Mouse (Mus musculus) MEL (cell line): ENCODE results near the gene Cav1. TPM values are rescaled to one million over a fixed set of nuclear protein-coding genes. Genes with fewer than 3 reads are reported as not detected.

Source experiments
- DNase-seq: peaks from one replicate; pipeline ENCODE4 v3.0.0; 2011; ENCODE audit warnings: low read depth, low spot score
- H3K27ac ChIP-seq: 2 replicates; pipeline ENCODE4 v1.5.1; 2012; ENCODE audit warnings: low read depth, mild to moderate bottlenecking, control low read depth, low read length, moderate library complexity; ENCODE audit not compliant: control insufficient read depth
- H3K27me3 ChIP-seq, 2 experiments: fragments of 150-350 bp in 1 of 2; sonication (generic) in 1 of 2; 2 replicates each; pipeline ENCODE4 v1.6.1; 2012; ENCODE audit warnings: low read length in 2 of 2, mild to moderate bottlenecking in 2 of 2, improper control_type of control experiment in 1 of 2, moderate library complexity in 1 of 2; ENCODE audit not compliant: insufficient read depth in 2 of 2, control insufficient read depth in 1 of 2
- H3K36me3 ChIP-seq, 2 experiments: 2 replicates each; pipeline ENCODE4 v1.6.1; 2012 to 2014; ENCODE audit warnings: low read length in 2 of 2, improper control_type of control experiment in 1 of 2, inconsistent platforms in 1 of 2, mild to moderate bottlenecking in 1 of 2; ENCODE audit not compliant: insufficient read depth in 2 of 2, control insufficient read depth in 1 of 2
- H3K4me1 ChIP-seq, 2 experiments: fragments of 150-350 bp in 1 of 2; sonication (generic) in 1 of 2; 2 replicates each; pipeline ENCODE4 v1.6.1; 2012; ENCODE audit warnings: low read length in 2 of 2, improper control_type of control experiment in 1 of 2, mild to moderate bottlenecking in 1 of 2; ENCODE audit not compliant: insufficient read depth in 2 of 2, control insufficient read depth in 1 of 2
- H3K4me3 ChIP-seq, 2 experiments: fragments of 150-350 bp in 1 of 2; sonication (generic) in 1 of 2; 2 replicates each; pipeline ENCODE4 v1.5.1; 2012; ENCODE audit warnings: low read depth in 2 of 2, low read length in 2 of 2, mild to moderate bottlenecking in 2 of 2, moderate library complexity in 2 of 2, control low read depth in 1 of 2, improper control_type of control experiment in 1 of 2; ENCODE audit not compliant: control insufficient read depth in 1 of 2, insufficient read depth in 1 of 2
- H3K79me2 ChIP-seq: 2 replicates; pipeline ENCODE4 v1.6.1; 2012; ENCODE audit warnings: mild to moderate bottlenecking, low read length, moderate library complexity; ENCODE audit not compliant: control insufficient read depth, poor library complexity, insufficient read depth
- H3K9ac ChIP-seq: 2 replicates; pipeline ENCODE4 v1.6.1; 2012; ENCODE audit warnings: low read depth, mild to moderate bottlenecking, control low read depth, low read length, moderate library complexity; ENCODE audit not compliant: control insufficient read depth, poor library complexity, severe bottlenecking
- H3K9me3 ChIP-seq: fragments of 150-350 bp; sonication (generic); replicated peaks from 2 replicates; pipeline ENCODE4 v1.6.1; 2012; ENCODE audit warnings: mild to moderate bottlenecking, low read length, improper control_type of control experiment, moderate library complexity; ENCODE audit not compliant: insufficient read depth
- BHLHE40 ChIP-seq: IDR thresholded peaks from 2 replicates; pipeline ENCODE4 v1.6.1; 2012; ENCODE audit warnings: low read depth, mild to moderate bottlenecking, inconsistent platforms, low read length, improper control_type of control experiment, borderline replicate concordance
- CHD1 ChIP-seq: IDR thresholded peaks from 2 replicates; pipeline ENCODE4 v1.6.1; 2012; ENCODE audit warnings: low read depth, mild to moderate bottlenecking, inconsistent platforms, low read length, improper control_type of control experiment
- CHD2 ChIP-seq: IDR thresholded peaks from 2 replicates; pipeline ENCODE4 v1.6.1; 2011; ENCODE audit warnings: low read length, improper control_type of control experiment
- CTCF ChIP-seq, 3 experiments: IDR thresholded peaks in 2 of 3; conservative IDR thresholded peaks in 1 of 3; 2 replicates each; pipeline ENCODE4 v1.5.1; 2011 to 2012; ENCODE audit warnings: low read length in 3 of 3, low read depth in 2 of 3, mild to moderate bottlenecking in 2 of 3, improper control_type of control experiment in 1 of 3, inconsistent platforms in 1 of 3, mixed read lengths in 1 of 3, moderate library complexity in 1 of 3; ENCODE audit not compliant: control insufficient read depth in 1 of 3, insufficient read depth in 1 of 3, poor library complexity in 1 of 3, severe bottlenecking in 1 of 3
- E2F4 ChIP-seq: IDR thresholded peaks from 2 replicates; pipeline ENCODE4 v1.6.1; 2011; ENCODE audit warnings: low read depth, low read length, improper control_type of control experiment, borderline replicate concordance
- ELF1 ChIP-seq: IDR thresholded peaks from 2 replicates; pipeline ENCODE4 v1.6.1; 2014; ENCODE audit warnings: low read depth, mild to moderate bottlenecking, inconsistent platforms, low read length, improper control_type of control experiment, moderate library complexity
- EP300 ChIP-seq, 2 experiments: IDR thresholded peaks; 2 replicates each; pipeline ENCODE4 v1.6.1; 2011; ENCODE audit warnings: improper control_type of control experiment in 2 of 2, low read length in 2 of 2, low read depth in 1 of 2, mild to moderate bottlenecking in 1 of 2
- ETS1 ChIP-seq: IDR thresholded peaks from 2 replicates; pipeline ENCODE4 v1.6.1; 2012; ENCODE audit warnings: low read depth, mild to moderate bottlenecking, inconsistent platforms, low read length, improper control_type of control experiment, moderate library complexity
- GABPA ChIP-seq: IDR thresholded peaks from 2 replicates; pipeline ENCODE4 v1.6.1; 2012; ENCODE audit warnings: low read depth, mild to moderate bottlenecking, inconsistent platforms, low read length, improper control_type of control experiment, moderate library complexity
- GATA1 ChIP-seq: IDR thresholded peaks from 2 replicates; pipeline ENCODE4 v1.6.1; 2011; ENCODE audit warnings: low read depth, low read length, improper control_type of control experiment
- HCFC1 ChIP-seq: IDR thresholded peaks from 2 replicates; pipeline ENCODE4 v1.6.1; 2012; ENCODE audit warnings: low read depth, mild to moderate bottlenecking, inconsistent platforms, low read length, improper control_type of control experiment, moderate library complexity
- JUND ChIP-seq: IDR thresholded peaks from 2 replicates; pipeline ENCODE4 v1.6.1; 2011; ENCODE audit warnings: low read depth, mild to moderate bottlenecking, improper control_type of control experiment, low read length
- MAFK ChIP-seq: IDR thresholded peaks from 2 replicates; pipeline ENCODE4 v1.6.1; 2011; ENCODE audit warnings: low read depth, mild to moderate bottlenecking, low read length, improper control_type of control experiment, borderline replicate concordance
- MAX ChIP-seq: IDR thresholded peaks from 2 replicates; pipeline ENCODE4 v1.6.1; 2011; ENCODE audit warnings: low read length, improper control_type of control experiment
- MAZ ChIP-seq: IDR thresholded peaks from 2 replicates; pipeline ENCODE4 v1.6.1; 2012; ENCODE audit warnings: low read depth, mild to moderate bottlenecking, inconsistent platforms, low read length, improper control_type of control experiment
- MYB ChIP-seq: IDR thresholded peaks from 2 replicates; pipeline ENCODE4 v1.6.1; 2011; ENCODE audit warnings: mild to moderate bottlenecking, low read depth, low read length, improper control_type of control experiment
- MYC ChIP-seq: IDR thresholded peaks from 2 replicates; pipeline ENCODE4 v1.6.1; 2011; ENCODE audit warnings: low read depth, mild to moderate bottlenecking, low read length, improper control_type of control experiment, moderate library complexity
- NELFE ChIP-seq: IDR thresholded peaks from 2 replicates; pipeline ENCODE4 v1.6.1; 2011; ENCODE audit warnings: low read depth, low read length, improper control_type of control experiment
- NRF1 ChIP-seq: IDR thresholded peaks from 2 replicates; pipeline ENCODE4 v1.6.1; 2014; ENCODE audit warnings: low read depth, mild to moderate bottlenecking, inconsistent platforms, low read length, improper control_type of control experiment, moderate library complexity; ENCODE audit not compliant: poor library complexity, insufficient read depth, severe bottlenecking
- POLR2A ChIP-seq, 2 experiments: IDR thresholded peaks; 2 replicates each; pipeline ENCODE4 v1.6.1; 2011 to 2012; ENCODE audit warnings: low read length in 2 of 2, mild to moderate bottlenecking in 2 of 2, control low read depth in 1 of 2, improper control_type of control experiment in 1 of 2, low read depth in 1 of 2, moderate library complexity in 1 of 2; ENCODE audit not compliant: control insufficient read depth in 1 of 2, insufficient read depth in 1 of 2, poor library complexity in 1 of 2
- POLR2AphosphoS2 ChIP-seq: IDR thresholded peaks from 2 replicates; pipeline ENCODE4 v1.6.1; 2011; ENCODE audit warnings: low read length, improper control_type of control experiment
- RCOR1 ChIP-seq: IDR thresholded peaks from 2 replicates; pipeline ENCODE4 v1.6.1; 2012; ENCODE audit warnings: low read depth, mild to moderate bottlenecking, inconsistent platforms, low read length, improper control_type of control experiment
- SIN3A ChIP-seq: IDR thresholded peaks from 2 replicates; pipeline ENCODE4 v1.6.1; 2012; ENCODE audit warnings: low read length, improper control_type of control experiment, inconsistent platforms
- SMC3 ChIP-seq: IDR thresholded peaks from 2 replicates; pipeline ENCODE4 v1.6.1; 2011; ENCODE audit warnings: low read depth, low read length, improper control_type of control experiment
- TBP ChIP-seq: IDR thresholded peaks from 2 replicates; pipeline ENCODE4 v1.8.0; 2011; ENCODE audit warnings: low read depth, low read length, improper control_type of control experiment
- TCF12 ChIP-seq: IDR thresholded peaks from 2 replicates; pipeline ENCODE4 v1.6.1; 2014; ENCODE audit warnings: low read depth, mild to moderate bottlenecking, inconsistent platforms, low read length, improper control_type of control experiment, moderate library complexity
- UBTF ChIP-seq: IDR thresholded peaks from 2 replicates; pipeline ENCODE4 v1.6.1; 2012; ENCODE audit warnings: low read depth, mild to moderate bottlenecking, inconsistent platforms, low read length, improper control_type of control experiment, moderate library complexity, borderline replicate concordance; ENCODE audit not compliant: insufficient read depth
- USF2 ChIP-seq, 2 experiments: IDR thresholded peaks; 2 replicates each; pipeline ENCODE4 v1.6.1; 2011 to 2012; ENCODE audit warnings: improper control_type of control experiment in 2 of 2, low read length in 2 of 2, borderline replicate concordance in 1 of 2, inconsistent platforms in 1 of 2, low read depth in 1 of 2, mild to moderate bottlenecking in 1 of 2; ENCODE audit not compliant: insufficient read depth in 1 of 2
- ZC3H11A ChIP-seq: IDR thresholded peaks from 2 replicates; pipeline ENCODE4 v1.6.1; 2012; ENCODE audit warnings: low read depth, mild to moderate bottlenecking, inconsistent platforms, low read length, improper control_type of control experiment
- ZMIZ1 ChIP-seq: IDR thresholded peaks from 2 replicates; pipeline ENCODE4 v1.6.1; 2012; ENCODE audit warnings: low read depth, mild to moderate bottlenecking, inconsistent platforms, low read length, improper control_type of control experiment, moderate library complexity
- ZNF384 ChIP-seq: IDR thresholded peaks from 2 replicates; pipeline ENCODE4 v1.6.1; 2012; ENCODE audit warnings: low read depth, mild to moderate bottlenecking, inconsistent platforms, low read length, improper control_type of control experiment
- polyA plus RNA-seq, 2 experiments: library from polyadenylated mRNA; stranded (reverse) in 1 of 2; unstranded in 1 of 2; fragments of >175 nt in 1 of 2; fragments of >200 nt in 1 of 2; gene quantifications; 2 replicates each; pipeline versions ENCODE4 v1.2.1 to v1.2.4; 2012; ENCODE audit warnings: low replicate concordance in 2 of 2, low read depth in 1 of 2; ENCODE audit not compliant: insufficient read length in 2 of 2, insufficient read depth in 1 of 2, missing spikeins in 1 of 2
- total RNA-seq: library from RNA; depleted of rRNA; stranded (reverse); fragments of 300-350 nt; gene quantifications from 2 replicates; pipeline ENCODE4 v1.2.3, GENCODE M21; 2012

The Cav1 gene
- total and polyA plus RNA-seq, 3 experiments = not detected

- no peak for DNase-seq
- Histone ChIP-seq H3K9me3 (no peaks in the 10 kb centered on the region), H3K9ac (no peak overlapping the region), H3K27me3 (no peaks in the 10 kb centered on the region), H3K4me3 (no peak overlapping the region), H3K79me2 (no peaks in the 10 kb centered on the region), H3K27ac (no peak overlapping the region), H3K4me1 (no peaks in the 10 kb centered on the region), H3K36me3 (no peaks in the 10 kb centered on the region)
- TF ChIP-seq SIN3A = no peak
- TF ChIP-seq GABPA = no peak
- TF ChIP-seq CTCF (IDR thresholded peaks at IDR 0.05 in 2 of 3, conservative IDR thresholded peaks at IDR 0.05 in 1 of 3; ENCODE audit: control insufficient read depth in 1 of 3, insufficient read depth in 1 of 3, low read depth in 2 of 3, low read length in 3 of 3, poor library complexity in 1 of 3, severe bottlenecking in 1 of 3) = no peak
- no peak for TF ChIP-seq CHD1
- TF ChIP-seq JUND = no peak
- no peak for TF ChIP-seq BHLHE40
- no peak for TF ChIP-seq E2F4
- TF ChIP-seq RCOR1 = no peak
- no peak for TF ChIP-seq POLR2A (IDR thresholded peaks at IDR 0.05; ENCODE audit: control insufficient read depth in 1 of 2, insufficient read depth in 1 of 2, low read depth in 1 of 2, low read length in 2 of 2, poor library complexity in 1 of 2)
- TF ChIP-seq TBP = no peak
- no peak for TF ChIP-seq USF2 (IDR thresholded peaks at IDR 0.05; ENCODE audit: borderline replicate concordance in 1 of 2, insufficient read depth in 1 of 2, low read depth in 1 of 2, low read length in 2 of 2)
- TF ChIP-seq ZNF384 = no peak
- no peak for TF ChIP-seq NRF1
- no peak for TF ChIP-seq MAX
- no peak for TF ChIP-seq NELFE
- no peak for TF ChIP-seq ZC3H11A
- TF ChIP-seq ZMIZ1 = no peak
- no peak for TF ChIP-seq POLR2AphosphoS2
- no peak for TF ChIP-seq HCFC1
- no peak for TF ChIP-seq SMC3
These were observed 47.2 kb upstream of the Cav1 start for GRCm38 (mm10) chr6:17258911-17259310.

GRCm38 (mm10) chr6:17262786-17263185 lies 43.3 kb upstream of the Cav1 start:
- TF ChIP-seq CHD1 (no peak), MAFK (no peak), MAZ (no peak), ELF1 (no peak), ZNF384 (no peak), ETS1 (no peak), TCF12 (no peak), EP300 (IDR thresholded peaks at IDR 0.05; ENCODE audit: low read depth in 1 of 2, low read length in 2 of 2) (no peak), MYC (no peak), CTCF (IDR thresholded peaks at IDR 0.05 in 2 of 3, conservative IDR thresholded peaks at IDR 0.05 in 1 of 3; ENCODE audit: control insufficient read depth in 1 of 3, insufficient read depth in 1 of 3, low read depth in 2 of 3, low read length in 3 of 3, poor library complexity in 1 of 3, severe bottlenecking in 1 of 3) (no peak), MYB (no peak), NELFE (no peak), UBTF (no peak), MAX (no peak), RCOR1 (no peak), CHD2 (no peak), USF2 (IDR thresholded peaks at IDR 0.05; ENCODE audit: borderline replicate concordance in 1 of 2, insufficient read depth in 1 of 2, low read depth in 1 of 2, low read length in 2 of 2) (no peak), E2F4 (no peak), GATA1 (no peak)
- DNase-seq = no peak
- H3K4me3 ChIP-seq = no peak overlapping the region
- no peaks in the 10 kb centered on the region for H3K27me3 ChIP-seq
- no peaks in the 10 kb centered on the region for H3K36me3 ChIP-seq
- no peak overlapping the region for H3K9ac ChIP-seq
- no peak overlapping the region for H3K27ac ChIP-seq
- H3K4me1 ChIP-seq = no peaks in the 10 kb centered on the region
- no peaks in the 10 kb centered on the region for H3K9me3 ChIP-seq
- H3K79me2 ChIP-seq = no peaks in the 10 kb centered on the region
